Mouse (Mus musculus): ENCODE measurements around the gene P3h1. TPM values are rescaled to one million over a fixed set of nuclear protein-coding genes. Genes with fewer than 3 reads are reported as not detected.
"Not testable (repeated sequence)": the region's sequence is repeated elsewhere in the genome, so short reads cannot be mapped to it uniquely, and the experiment has no call there.

The P3h1 gene
- polyA plus RNA-seq, 1 experiment from 2014 or later = 15.0 TPM

- 90% methylated on average over 6 of the region's 6 CpGs for WGBS
- Histone ChIP-seq H3K4me1 (peaks cover 10% of the 10 kb centered on the region; the same call in 1 of the 2 replicates), H3K27me3 (replicated peaks) (no peaks in the 10 kb centered on the region), H3K4me3 (no peak overlapping the region), H3K9me3 (no peaks in the 10 kb centered on the region), H3K36me3 (no peaks in the 10 kb centered on the region), H3K4me2 (replicated peaks) (no peak overlapping the region), H3K9ac (no peak overlapping the region), H3K27ac (no peak overlapping the region)
- no peak for ATAC-seq (ENCODE audit: low FRiP score, low read depth)
Measured at GRCm38 (mm10) chr4:119257083-119257482, 24.4 kb downstream of the P3h1 start.

GRCm38 (mm10) chr4:119259344-119260254 lies 26.9 kb downstream of the P3h1 start:
- no peaks in the 10 kb centered on the region for H3K4me1 ChIP-seq
- ATAC-seq (ENCODE audit: low FRiP score, low read depth) = no peak
- no peak overlapping the region for H3K4me2 ChIP-seq (replicated peaks)
- H3K36me3 ChIP-seq = no peaks in the 10 kb centered on the region
- no peak overlapping the region for H3K4me3 ChIP-seq
- H3K9ac ChIP-seq = no peak overlapping the region
- H3K27ac ChIP-seq = no peak overlapping the region
- 83% methylated on average over 15 of the region's 15 CpGs for WGBS
- no peaks in the 10 kb centered on the region for H3K27me3 ChIP-seq (replicated peaks)
- H3K9me3 ChIP-seq = no peaks in the 10 kb centered on the region

- no peak overlapping the region for H3K4me3 ChIP-seq
- H3K27me3 ChIP-seq (replicated peaks) = no peaks in the 10 kb centered on the region
- no peak for ATAC-seq (ENCODE audit: low FRiP score, low read depth)
- no peaks in the 10 kb centered on the region for H3K9me3 ChIP-seq
- no peaks in the 10 kb centered on the region for H3K4me1 ChIP-seq
- H3K27ac ChIP-seq = no peak overlapping the region
- 66% methylated on average over 7 of the region's 7 CpGs for WGBS
- no peaks in the 10 kb centered on the region for H3K36me3 ChIP-seq
- H3K4me2 ChIP-seq (replicated peaks) = no peak overlapping the region
- H3K9ac ChIP-seq = no peak overlapping the region
Measured at GRCm38 (mm10) chr4:119261087-119261713, 28.5 kb downstream of the P3h1 start.

GRCm38 (mm10) chr4:119262483-119262882 lies 29.8 kb downstream of the P3h1 start:
- Histone ChIP-seq H3K9me3 (no peaks in the 10 kb centered on the region), H3K4me1 (no peaks in the 10 kb centered on the region), H3K4me2 (replicated peaks) (no peak overlapping the region), H3K27me3 (replicated peaks) (no peaks in the 10 kb centered on the region), H3K9ac (no peak overlapping the region), H3K27ac (no peak overlapping the region), H3K36me3 (no peaks in the 10 kb centered on the region), H3K4me3 (no peak overlapping the region)
- 92% methylated on average over 5 of the region's 5 CpGs for whole genome bisulfite sequencing
- ATAC-seq (ENCODE audit: low FRiP score, low read depth) = no peak

- ATAC-seq (ENCODE audit: low FRiP score, low read depth) = no peak
- 73% methylated on average over 3 of the region's 3 CpGs for WGBS
- H3K27me3 ChIP-seq (replicated peaks) = no peaks in the 10 kb centered on the region
- no peaks in the 10 kb centered on the region for H3K9me3 ChIP-seq
- no peak overlapping the region for H3K4me3 ChIP-seq
- no peak overlapping the region for H3K9ac ChIP-seq
- H3K36me3 ChIP-seq = peaks cover 6% of the 10 kb centered on the region
- no peak overlapping the region for H3K27ac ChIP-seq
- H3K4me1 ChIP-seq = no peaks in the 10 kb centered on the region
- H3K4me2 ChIP-seq (replicated peaks) = no peak overlapping the region
Measured at GRCm38 (mm10) chr4:119263459-119263858, 30.7 kb downstream of the P3h1 start.

- Histone ChIP-seq H3K9ac (no peak overlapping the region), H3K4me1 (no peaks in the 10 kb centered on the region), H3K36me3 (peaks cover 28% of the 10 kb centered on the region), H3K27ac (no peak overlapping the region), H3K4me2 (replicated peaks) (no peak overlapping the region), H3K27me3 (replicated peaks) (no peaks in the 10 kb centered on the region), H3K4me3 (no peak overlapping the region), H3K9me3 (no peaks in the 10 kb centered on the region)
- ATAC-seq (ENCODE audit: low FRiP score, low read depth) = no peak
- 80% methylated on average over 13 of the region's 13 CpGs for WGBS
Measured at GRCm38 (mm10) chr4:119266606-119267005, 33.9 kb downstream of the P3h1 start.

GRCm38 (mm10) chr4:119274627-119275026 lies 41.9 kb downstream of the P3h1 start:
- Histone ChIP-seq H3K27me3 (replicated peaks) (no peaks in the 10 kb centered on the region), H3K27ac (no peak overlapping the region), H3K9ac (no peak overlapping the region), H3K36me3 (peaks cover 88% of the 10 kb centered on the region), H3K4me1 (no peaks in the 10 kb centered on the region), H3K4me2 (replicated peaks) (no peak overlapping the region), H3K4me3 (no peak overlapping the region), H3K9me3 (no peaks in the 10 kb centered on the region)
- no peak for ATAC-seq (ENCODE audit: low FRiP score, low read depth)
- 88% methylated on average over 1 of the region's 1 CpGs for WGBS

DNA sequence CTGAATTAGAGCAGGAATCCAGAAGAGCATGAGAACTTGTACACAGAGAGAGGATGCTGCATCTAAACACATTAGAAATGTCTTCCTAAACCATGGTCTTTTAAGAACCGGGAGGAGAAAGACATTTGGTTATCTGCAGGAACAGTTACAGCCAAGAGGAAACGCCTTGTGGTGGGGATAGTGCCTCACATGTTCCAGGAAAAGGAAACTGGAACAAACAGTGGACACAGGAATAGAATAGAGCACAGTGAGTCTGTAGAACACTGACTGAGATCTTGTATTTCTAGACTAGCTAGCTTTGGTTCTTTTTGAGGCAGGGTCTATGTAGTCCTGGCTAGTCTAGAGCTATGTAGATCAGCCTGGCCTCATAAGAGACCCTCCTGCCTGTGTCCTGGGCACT lies 42.5 kb downstream of the P3h1 start:
- Histone ChIP-seq H3K4me2 (replicated peaks) (no peak overlapping the region), H3K4me1 (no peaks in the 10 kb centered on the region), H3K36me3 (peaks cover 88% of the 10 kb centered on the region), H3K4me3 (no peak overlapping the region), H3K9ac (no peak overlapping the region), H3K9me3 (no peaks in the 10 kb centered on the region), H3K27me3 (replicated peaks) (no peaks in the 10 kb centered on the region), H3K27ac (no peak overlapping the region)
- ATAC-seq (ENCODE audit: low FRiP score, low read depth) = no peak
- WGBS = 87% methylated on average over 2 of the region's 2 CpGs

GRCm38 (mm10) chr4:119275726-119276125 lies 43.0 kb downstream of the P3h1 start:
- Histone ChIP-seq H3K27ac (no peak overlapping the region), H3K4me2 (replicated peaks) (no peak overlapping the region), H3K27me3 (replicated peaks) (no peaks in the 10 kb centered on the region), H3K4me1 (no peaks in the 10 kb centered on the region), H3K4me3 (no peak overlapping the region), H3K9me3 (no peaks in the 10 kb centered on the region), H3K36me3 (peaks cover 86% of the 10 kb centered on the region), H3K9ac (no peak overlapping the region)
- no peak for ATAC-seq (ENCODE audit: low FRiP score, low read depth)
- 82% methylated on average over 2 of the region's 2 CpGs for WGBS

DNA sequence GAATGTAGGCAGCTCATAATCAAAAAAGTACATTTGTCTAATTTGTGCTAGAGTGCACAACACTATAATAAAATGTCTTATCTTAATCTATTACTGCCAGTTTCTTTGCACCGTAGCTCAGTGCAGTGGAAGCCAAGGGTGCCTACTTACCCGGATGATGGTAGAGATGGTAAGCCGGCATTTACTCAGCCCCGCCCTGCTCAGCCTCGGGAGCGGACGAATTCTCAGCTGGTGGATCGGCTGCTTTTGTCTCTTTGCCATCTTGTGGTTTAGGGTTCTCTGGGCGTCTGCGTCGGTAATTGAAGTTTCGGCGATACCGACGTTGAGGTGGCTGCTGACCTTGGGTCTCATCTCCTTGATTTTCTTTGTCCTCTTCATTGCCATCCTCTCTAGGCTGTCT lies 46.1 kb downstream of the P3h1 start:
- H3K9me3 ChIP-seq; ATAC-seq (ENCODE audit: low FRiP score, low read depth); H3K9ac ChIP-seq; H3K4me3 ChIP-seq; H3K27me3 ChIP-seq (replicated peaks); H3K27ac ChIP-seq; H3K4me2 ChIP-seq (replicated peaks); H3K4me1 ChIP-seq: not testable (repeated sequence)
- H3K36me3 ChIP-seq = peaks cover 89% of the 10 kb centered on the region
- 91% methylated on average over 15 of the region's 15 CpGs for WGBS

DNA sequence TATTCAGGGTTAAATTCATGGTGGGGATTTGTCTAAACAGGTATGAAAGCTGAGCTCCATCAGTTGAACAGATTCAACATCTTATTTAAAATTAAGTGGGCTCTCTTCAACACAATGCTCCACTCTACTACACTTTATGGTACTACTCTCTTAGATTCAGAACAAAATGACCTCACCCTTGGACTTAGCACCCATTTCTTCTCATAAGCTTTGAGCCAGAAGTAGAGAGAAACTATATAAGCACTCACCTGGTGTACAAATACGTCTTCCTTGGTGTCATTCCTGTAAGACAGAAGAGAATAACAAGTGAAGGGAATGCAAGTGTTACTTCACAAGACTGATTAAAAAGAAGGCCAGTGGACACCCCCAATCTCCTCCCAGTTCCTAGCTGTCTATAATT lies 52.1 kb downstream of the P3h1 start:
- H3K36me3 ChIP-seq = peaks cover 54% of the 10 kb centered on the region
- no peak for ATAC-seq (ENCODE audit: low FRiP score, low read depth)

DNA sequence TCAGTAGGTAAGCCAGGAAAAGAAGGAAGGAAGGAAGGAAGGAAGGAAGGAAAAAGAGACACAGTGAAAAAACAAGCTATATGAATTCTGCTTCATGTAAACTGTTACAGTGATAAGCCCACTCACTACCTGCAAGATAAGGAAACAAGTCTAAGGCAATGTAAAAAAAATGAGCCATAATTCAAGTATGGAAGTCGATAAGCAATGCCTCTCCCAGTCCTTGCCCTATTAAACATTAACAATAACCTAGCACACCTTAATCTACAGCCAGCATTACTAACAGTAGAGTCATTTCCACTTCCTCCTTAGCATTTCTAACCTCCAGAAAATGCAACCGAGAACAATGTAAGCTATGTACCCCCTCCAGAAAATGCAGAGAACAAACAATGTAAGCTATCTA lies 52.6 kb downstream of the P3h1 start:
- H3K4me1 ChIP-seq = no peaks in the 10 kb centered on the region; the same call in 1 of the 2 replicates
- H3K4me3 ChIP-seq = no peak overlapping the region
- H3K27me3 ChIP-seq (replicated peaks) = no peaks in the 10 kb centered on the region
- peaks cover 49% of the 10 kb centered on the region for H3K36me3 ChIP-seq
- H3K4me2 ChIP-seq (replicated peaks) = no peak overlapping the region
- WGBS = 92% methylated on average over 2 of the region's 2 CpGs
- no peak for ATAC-seq (ENCODE audit: low FRiP score, low read depth)
- H3K9ac ChIP-seq = no peak overlapping the region
- H3K27ac ChIP-seq = no peak overlapping the region
- H3K9me3 ChIP-seq = no peaks in the 10 kb centered on the region

More for the DNA sequence above, 52.1 kb downstream of the P3h1 start:
- Histone ChIP-seq H3K4me1 (no peaks in the 10 kb centered on the region), H3K27me3 (replicated peaks) (no peaks in the 10 kb centered on the region), H3K4me3 (no peak overlapping the region), H3K9me3 (no peaks in the 10 kb centered on the region), H3K27ac (no peak overlapping the region), H3K9ac (no peak overlapping the region), H3K4me2 (replicated peaks) (no peak overlapping the region)
- WGBS = 84% methylated on average over 1 of the region's 1 CpGs

All from neural tube, embryonic 12.5 days (tissue).